Mouse (Mus musculus) liver, postnatal 0 days (tissue): ENCODE measurements around the gene Crybg2. TPM values are rescaled to one million over a fixed set of nuclear protein-coding genes. Genes with fewer than 3 reads are reported as not detected.
A peak's percentile ranks its signal among the peaks of the same experiment; 100 is the strongest.

ENCODE experiments used
- ATAC-seq: fragments of 200-750 bp; cut with Nextera tagmentation; 2 replicates; pipeline ENCODE4 v1.8.0; 2017; ENCODE audit warnings: mild to moderate bottlenecking, moderate library complexity
- DNase-seq: peaks from one replicate; pipeline ENCODE4 v3.0.0-alpha.2; 2016
- H3K27ac ChIP-seq: fragments of 300-500 bp; sonication (generic); 2 replicates; pipeline ENCODE4 v1.5.1; 2014; ENCODE audit warnings: antibody characterized with exemption, moderate library complexity, mild to moderate bottlenecking, low read depth
- H3K27me3 ChIP-seq: fragments of 300-500 bp; sonication (generic); 2 replicates; pipeline ENCODE4 v1.6.1; 2014; ENCODE audit warnings: low read length, control low read depth, mixed read lengths; ENCODE audit not compliant: insufficient read depth
- H3K36me3 ChIP-seq: fragments of 300-500 bp; sonication (generic); replicated peaks from 2 replicates; pipeline ENCODE4 v1.6.1; 2014; ENCODE audit warnings: mild to moderate bottlenecking, control low read depth, low read length, moderate library complexity, mixed read lengths; ENCODE audit not compliant: insufficient read depth
- H3K4me1 ChIP-seq: fragments of 300-500 bp; sonication (generic); 2 replicates; pipeline ENCODE4 v1.6.1; 2014; ENCODE audit warnings: antibody characterized with exemption, mild to moderate bottlenecking, control low read depth; ENCODE audit not compliant: insufficient read depth
- H3K4me2 ChIP-seq: fragments of 300-500 bp; sonication (generic); 2 replicates; pipeline ENCODE4 v1.6.1; 2014; ENCODE audit warnings: low read depth, mild to moderate bottlenecking, low read length, moderate library complexity, mixed read lengths
- H3K4me3 ChIP-seq: fragments of 300-500 bp; sonication (generic); 2 replicates; pipeline ENCODE4 v1.5.1; 2014; ENCODE audit warnings: low read depth, low read length
- H3K9ac ChIP-seq: fragments of 300-500 bp; sonication (generic); replicated peaks from 2 replicates; pipeline ENCODE4 v1.6.1; 2014; ENCODE audit warnings: mild to moderate bottlenecking, moderate library complexity
- H3K9me3 ChIP-seq: fragments of 300-500 bp; sonication (generic); 2 replicates; pipeline ENCODE4 v1.6.1; 2016; ENCODE audit warnings: mild to moderate bottlenecking, control low read depth, low read length, mixed read lengths
- CTCF ChIP-seq: sonication (generic); IDR thresholded peaks from 2 replicates; pipeline ENCODE4 v1.5.1; 2016; ENCODE audit warnings: antibody characterized with exemption, low read depth
- EP300 ChIP-seq: IDR thresholded peaks from 2 replicates; pipeline ENCODE4 v1.6.1; 2016; ENCODE audit warnings: antibody characterized with exemption, low read depth, mild to moderate bottlenecking
- WGBS: fragments of 180-500 bp; shearing (Covaris S2); extraction: QIAGEN DNeasy Blood & Tissue Kit; methylation state at CpG from one replicate; pipeline ENCODE4 v1.1.7; 2014; ENCODE audit not compliant: insufficient replicate concordance; 5-methylcytosine and 5-hydroxymethylcytosine counted together
- polyA plus RNA-seq: library from polyadenylated mRNA; unstranded; fragments of >200 nt; fragmentation: Nextera tagmentation; extraction: Ambion mirVana; gene quantifications from 2 replicates; pipeline ENCODE4 v1.2.1, GENCODE M21; 2015

The Crybg2 gene
- polyA plus RNA-seq, 1 experiment from 2014 or later: 1.4 TPM

DNA sequence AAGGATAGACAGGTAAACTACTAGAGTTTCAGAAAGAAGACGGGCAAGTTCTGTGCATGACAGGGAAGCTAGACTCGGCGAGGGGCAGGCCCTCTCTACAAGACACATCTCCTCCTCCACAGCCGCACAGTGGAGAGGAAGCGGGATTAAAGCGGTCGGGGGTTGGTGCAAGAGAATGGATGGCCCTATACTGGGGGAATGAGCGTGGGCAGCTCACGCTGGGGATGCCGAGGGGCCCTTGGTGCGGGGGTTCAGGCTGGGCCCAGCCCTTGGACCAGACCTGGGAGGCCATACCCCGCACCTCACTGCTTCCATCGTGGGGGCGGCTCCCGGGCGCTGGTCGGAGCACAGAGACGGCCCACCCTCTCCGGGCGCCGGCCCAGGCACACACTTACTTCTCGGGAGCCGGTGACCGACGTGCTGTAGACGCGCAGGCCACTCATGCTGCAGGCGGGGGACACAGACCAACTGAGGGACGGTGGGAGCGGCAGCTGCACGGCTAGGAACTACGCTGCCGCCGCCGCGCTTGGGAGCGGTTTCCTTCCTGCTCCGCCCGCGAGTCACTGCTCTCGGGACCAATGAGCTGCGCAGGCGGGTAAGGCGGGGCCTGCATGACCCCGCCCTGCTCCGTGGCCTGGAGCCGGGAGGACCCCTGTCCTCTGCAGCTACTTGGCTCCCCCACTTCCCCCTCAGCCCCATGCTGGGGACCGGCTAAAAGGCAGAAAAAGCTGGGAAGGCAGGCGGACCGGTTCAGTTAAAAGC, 67.8 kb downstream of the Crybg2 start, which contains the start of gene Sh3bgrl3:
TSS of gene Sh3bgrl3 (minus strand) at position 569 of the 762 bp plus-strand sequence.
- Histone ChIP-seq H3K4me3 (peak within 1 kb of the TSS; percentile 63), H3K27ac (peak within 1 kb of the TSS; percentile 83), H3K9me3 (no peaks in the 10 kb centered on the region), H3K27me3 (no peaks in the 10 kb centered on the region), H3K36me3 (peaks cover 7% of the 10 kb centered on the region), H3K4me2 (peak within 1 kb of the TSS; percentile 84), H3K9ac (peak within 1 kb of the TSS; percentile 85), H3K4me1 (peaks cover 46% of the 10 kb centered on the region)
- under 1% methylated on average over 50 of the region's 50 CpGs for WGBS
- ATAC-seq (peak; percentile 91), DNase-seq (peak; percentile 90)
- TF ChIP-seq CTCF (no peak), EP300 (no peak)

DNA sequence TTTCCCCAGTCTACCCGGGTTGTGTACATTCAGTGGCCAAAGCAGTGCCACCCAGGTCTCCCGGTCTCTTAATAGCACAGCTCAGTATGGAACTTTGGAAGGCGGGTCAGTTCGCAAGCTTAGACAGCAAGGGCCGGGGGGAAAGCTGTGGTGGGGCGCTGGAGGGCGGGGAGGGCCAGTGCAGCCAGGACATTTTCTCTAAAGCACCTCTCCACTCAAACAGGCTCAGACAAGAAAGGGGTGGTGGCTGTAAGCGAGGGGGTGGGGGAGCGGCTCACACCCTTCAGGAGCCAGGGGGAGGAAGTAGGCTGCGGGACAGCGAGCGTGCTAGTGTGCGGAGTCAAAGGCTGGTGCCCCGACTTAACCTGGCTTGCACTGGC, 68.4 kb downstream of the Crybg2 start:
- no peak for TF ChIP-seq EP300
- no peak for TF ChIP-seq CTCF
- no peaks in the 10 kb centered on the region for H3K9me3 ChIP-seq
- peaks cover 7% of the 10 kb centered on the region for H3K36me3 ChIP-seq
- DNase-seq: peak; percentile 62
- peak overlapping the region; percentile 83 for H3K27ac ChIP-seq
- ATAC-seq: peak; percentile 60
- peak overlapping the region; percentile 63 for H3K4me3 ChIP-seq
- no peaks in the 10 kb centered on the region for H3K27me3 ChIP-seq
- WGBS: 1% methylated on average over 14 of the region's 14 CpGs
- H3K4me2 ChIP-seq: peak overlapping the region; percentile 84
- peaks cover 43% of the 10 kb centered on the region for H3K4me1 ChIP-seq
- H3K9ac ChIP-seq: peak overlapping the region; percentile 85

DNA sequence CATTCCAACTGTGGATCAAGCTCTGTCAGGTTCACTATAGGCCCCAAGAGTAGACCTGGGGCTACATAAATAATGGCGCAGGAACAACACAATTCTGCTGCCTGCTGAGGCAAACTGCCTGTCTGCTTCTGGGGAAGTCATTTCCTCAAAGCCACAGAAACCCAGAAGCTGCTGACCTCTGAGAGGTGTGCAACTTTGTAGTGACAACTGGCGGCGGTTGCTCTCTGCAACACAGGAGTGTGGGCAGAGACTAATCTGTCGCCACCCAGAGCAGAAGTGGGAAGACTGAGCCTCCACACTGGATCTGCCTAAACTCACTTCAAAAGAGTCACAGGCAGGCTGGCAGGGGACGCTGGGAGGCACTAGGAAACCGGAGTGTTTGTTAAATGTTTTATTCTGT, 68.9 kb downstream of the Crybg2 start:
- 31% methylated on average over 6 of the region's 6 CpGs for WGBS
- peak; percentile 53 for DNase-seq
- H3K4me2 ChIP-seq: peak overlapping the region; percentile 84
- peak overlapping the region; percentile 83 for H3K27ac ChIP-seq
- no peaks in the 10 kb centered on the region for H3K27me3 ChIP-seq
- H3K4me3 ChIP-seq: peak overlapping the region; percentile 63
- no peaks in the 10 kb centered on the region for H3K9me3 ChIP-seq
- no peak; the same call in 1 of the 2 replicates for TF ChIP-seq EP300
- TF ChIP-seq CTCF: no peak
- H3K36me3 ChIP-seq: peaks cover 7% of the 10 kb centered on the region
- peak overlapping the region; percentile 85 for H3K9ac ChIP-seq
- no peak for ATAC-seq
- peaks cover 38% of the 10 kb centered on the region for H3K4me1 ChIP-seq

DNA sequence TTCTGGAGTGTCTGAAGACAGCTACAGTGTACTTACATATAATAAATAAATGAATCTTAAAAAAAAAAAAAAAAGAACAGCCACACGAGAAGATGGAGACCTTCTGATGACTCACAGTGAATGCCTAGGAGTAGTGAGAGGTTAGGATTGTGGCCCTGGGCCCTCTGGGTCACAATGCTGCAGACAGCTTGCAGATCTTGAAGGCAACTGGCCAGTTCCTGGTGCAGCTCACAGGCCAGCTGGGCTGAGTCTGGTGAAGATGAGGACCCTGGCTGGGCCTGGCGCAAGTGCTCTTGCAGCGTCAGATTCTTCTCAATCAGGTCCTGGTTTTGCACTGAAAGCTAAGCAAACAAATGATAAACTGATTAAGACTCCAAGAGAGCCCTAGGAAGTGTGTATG, 71.5 kb downstream of the Crybg2 start:
- Histone ChIP-seq H3K27me3 (no peaks in the 10 kb centered on the region), H3K27ac (no peak overlapping the region), H3K9me3 (no peaks in the 10 kb centered on the region), H3K4me3 (no peak overlapping the region), H3K36me3 (peaks cover 13% of the 10 kb centered on the region), H3K4me1 (peaks cover 35% of the 10 kb centered on the region), H3K4me2 (no peak overlapping the region), H3K9ac (no peak overlapping the region)
- WGBS: 81% methylated on average over 3 of the region's 3 CpGs
- DNase-seq (no peak), ATAC-seq (no peak)
- no peak for TF ChIP-seq EP300
- no peak for TF ChIP-seq CTCF

DNA sequence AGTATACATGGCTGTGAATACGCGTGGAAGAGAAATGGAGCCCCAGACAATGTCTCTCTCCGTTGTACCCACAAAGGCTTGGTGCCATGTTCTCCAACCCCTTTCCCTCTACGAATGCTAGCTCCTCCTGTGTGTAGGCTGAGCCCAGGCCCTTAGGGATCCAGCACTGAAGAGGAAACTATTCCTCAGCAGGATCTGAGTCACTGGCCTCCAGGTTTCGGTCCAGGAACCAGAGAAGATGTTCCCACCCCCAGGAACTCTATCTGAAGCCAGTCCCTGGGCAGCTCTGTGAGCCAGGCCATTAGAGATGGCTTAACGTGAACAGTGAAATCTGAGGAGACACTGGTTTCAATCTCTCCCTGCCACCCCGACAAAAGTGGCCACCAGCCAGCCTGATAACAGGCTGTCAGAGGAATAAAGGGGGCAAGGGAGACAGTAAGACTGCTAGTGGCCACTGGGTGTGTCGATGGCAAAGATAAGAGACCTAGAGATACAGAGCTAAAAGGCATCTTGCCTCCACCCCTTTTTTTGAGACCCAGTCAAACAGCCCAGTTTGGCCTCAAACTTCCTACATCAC, 72.0 kb downstream of the Crybg2 start:
- TF ChIP-seq CTCF: no peak
- no peak for TF ChIP-seq EP300
- no peak for DNase-seq
- ATAC-seq: no peak
- H3K27ac ChIP-seq: no peak overlapping the region
- no peak overlapping the region for H3K9ac ChIP-seq
- no peak overlapping the region for H3K4me2 ChIP-seq
- no peak overlapping the region for H3K4me3 ChIP-seq
- H3K4me1 ChIP-seq: peaks cover 31% of the 10 kb centered on the region
- H3K36me3 ChIP-seq: peaks cover 14% of the 10 kb centered on the region
- no peaks in the 10 kb centered on the region for H3K9me3 ChIP-seq
- 68% methylated on average over 8 of the region's 8 CpGs for WGBS
- H3K27me3 ChIP-seq: no peaks in the 10 kb centered on the region

DNA sequence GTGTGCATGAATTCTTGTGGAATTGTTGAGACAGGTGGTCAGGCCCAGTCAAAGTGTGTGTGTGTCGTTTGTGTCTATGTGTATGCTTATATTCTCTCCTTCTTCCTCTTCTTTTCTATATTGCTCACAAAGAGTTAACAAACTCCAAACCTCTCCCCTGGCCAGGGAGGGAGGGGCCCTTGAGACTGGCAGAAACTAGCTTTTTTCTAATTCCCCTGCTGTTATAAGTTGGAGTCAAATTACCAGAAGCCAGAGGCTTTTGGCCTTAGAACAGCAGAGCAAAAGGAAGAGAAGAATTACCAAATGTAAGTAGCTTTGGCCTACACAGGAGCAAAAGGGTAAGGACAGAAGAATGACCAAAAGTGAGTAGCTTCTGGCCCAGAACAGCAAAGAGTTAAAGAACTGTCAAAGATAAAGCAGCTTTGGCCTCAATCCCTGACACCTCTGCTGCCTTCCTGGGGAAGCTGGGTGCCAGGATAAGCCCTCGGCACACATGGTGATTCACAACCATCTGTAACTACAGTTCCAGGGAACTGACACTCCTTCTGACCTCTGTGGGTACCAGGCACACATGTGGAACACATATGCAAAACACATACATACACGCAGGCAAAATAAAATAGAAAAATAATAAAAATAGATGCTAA, 75.8 kb downstream of the Crybg2 start:
- Histone ChIP-seq H3K36me3 (peaks cover 18% of the 10 kb centered on the region), H3K27me3 (no peaks in the 10 kb centered on the region), H3K4me3 (no peak overlapping the region), H3K4me1 (no peaks in the 10 kb centered on the region), H3K9me3 (no peaks in the 10 kb centered on the region), H3K27ac (no peak overlapping the region), H3K9ac (no peak overlapping the region), H3K4me2 (no peak overlapping the region)
- TF ChIP-seq EP300: no peak
- TF ChIP-seq CTCF: no peak
- WGBS: 59% methylated on average over 3 of the region's 3 CpGs
- DNase-seq (no peak), ATAC-seq (no peak)
